Comparison of ENCODE assay signal across 28 mouse cellular contexts in the genomic region with DNA sequence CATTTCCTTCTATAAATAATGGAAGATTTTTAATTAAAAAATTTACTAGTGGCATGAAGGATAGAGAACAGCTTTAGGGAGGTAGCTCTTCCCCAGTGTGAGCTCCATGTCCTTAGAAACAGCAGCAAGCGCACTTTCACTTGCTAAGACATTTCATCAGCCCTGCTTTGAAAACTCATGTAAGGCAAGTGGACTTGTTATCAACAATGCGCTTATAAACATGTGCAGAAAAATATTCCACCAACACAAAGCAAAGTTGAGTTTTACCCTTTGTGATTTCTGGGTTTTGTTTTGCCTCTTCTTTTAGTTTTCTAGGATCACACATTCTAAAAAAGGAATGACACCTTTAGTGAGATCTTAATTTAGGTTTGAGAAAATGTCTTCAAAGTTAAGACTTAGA.
"Had no signal": no experiment of that assay in that cellular context is flagged by ENCODE, and none has a peak within 500 bp of the region (broad histone marks: within the 10 kb centered on the region; RNA-seq: fewer than 3 reads in every experiment).

No protein-coding gene starts in this region.

- H3K4me2 ChIP-seq: embryonic facial prominence, embryonic 12.5 days; embryonic facial prominence, embryonic 13.5 days; embryonic facial prominence, embryonic 15.5 days; forebrain, embryonic 12.5 days; forebrain, embryonic 13.5 days; forebrain, embryonic 15.5 days had no signal

- DNase-seq: cerebellum, adult 8-10 months; cerebellum, adult 9-10 months; cerebellum, adult 9-11 months; cerebellum, postnatal 10 days; cerebellum, postnatal 14 days; cerebellum, postnatal 25 days; cerebellum, postnatal 36 days; embryo, embryonic 11 days; forebrain, postnatal 0 days; gastrocnemius, adult 2 months; gastrocnemius, postnatal 10 days; gastrocnemius, postnatal 14 days; gastrocnemius, postnatal 25 days; gastrocnemius, postnatal 36 days; heart, adult 11 months; heart, adult 18-20 months; heart, adult 2 months had no signal

- H3K36me3 ChIP-seq: embryonic facial prominence, embryonic 10.5 days; embryonic facial prominence, embryonic 12.5 days; embryonic facial prominence, embryonic 13.5 days; embryonic facial prominence, embryonic 15.5 days; forebrain, embryonic 10.5 days; forebrain, embryonic 12.5 days; forebrain, embryonic 15.5 days had no signal

- ATAC-seq: forebrain, embryonic 13.5 days; forebrain, embryonic 14.5 days; forebrain, embryonic 15.5 days; forebrain, embryonic 16.5 days; forebrain, postnatal 0 days had no signal

- H3K9me3 ChIP-seq: embryonic facial prominence, embryonic 10.5 days; embryonic facial prominence, embryonic 12.5 days; embryonic facial prominence, embryonic 13.5 days; embryonic facial prominence, embryonic 15.5 days; forebrain, embryonic 10.5 days; forebrain, embryonic 12.5 days; forebrain, embryonic 13.5 days; forebrain, embryonic 15.5 days had no signal

- H3K4me1 ChIP-seq: embryonic facial prominence, embryonic 10.5 days; embryonic facial prominence, embryonic 12.5 days; embryonic facial prominence, embryonic 13.5 days; embryonic facial prominence, embryonic 15.5 days; forebrain, embryonic 10.5 days; forebrain, embryonic 12.5 days; forebrain, embryonic 13.5 days; forebrain, embryonic 15.5 days had no signal

- H3K4me3 ChIP-seq: embryonic facial prominence, embryonic 10.5 days; embryonic facial prominence, embryonic 12.5 days; embryonic facial prominence, embryonic 13.5 days; embryonic facial prominence, embryonic 15.5 days; erythroblast, embryonic 14.5 days; forebrain, embryonic 10.5 days; forebrain, embryonic 12.5 days; forebrain, embryonic 13.5 days; forebrain, embryonic 15.5 days; gastrocnemius, adult 2 months; heart, adult 2 months had no signal

- H3K27ac ChIP-seq: embryonic facial prominence, embryonic 10.5 days; embryonic facial prominence, embryonic 12.5 days; embryonic facial prominence, embryonic 13.5 days; embryonic facial prominence, embryonic 15.5 days; forebrain, embryonic 10.5 days; forebrain, embryonic 12.5 days; forebrain, embryonic 13.5 days; forebrain, embryonic 15.5 days; gastrocnemius, adult 2 months; heart, adult 2 months had no signal

- H3K27me3 ChIP-seq: embryonic facial prominence, embryonic 12.5 days; embryonic facial prominence, embryonic 13.5 days; embryonic facial prominence, embryonic 15.5 days; forebrain, embryonic 12.5 days; forebrain, embryonic 13.5 days; forebrain, embryonic 15.5 days had no signal

- H3K9ac ChIP-seq: embryonic facial prominence, embryonic 12.5 days; embryonic facial prominence, embryonic 13.5 days; embryonic facial prominence, embryonic 15.5 days; forebrain, embryonic 12.5 days; forebrain, embryonic 13.5 days; forebrain, embryonic 15.5 days; forebrain, postnatal 0 days had no signal
